Mouse (Mus musculus) myocyte (in vitro differentiated cells): ENCODE measurements around the gene Xirp1. TPM values are rescaled to one million over a fixed set of nuclear protein-coding genes. Genes with fewer than 3 reads are reported as not detected.

Experiments
- H3K27me3 ChIP-seq: one replicate; pipeline ENCODE4 v1.6.1; 2011; ENCODE audit not compliant: control insufficient read depth, insufficient read depth, insufficient read length
- H3K36me3 ChIP-seq: one replicate; pipeline ENCODE4 v1.6.1; 2011; ENCODE audit not compliant: control insufficient read depth, insufficient read depth
- H3K4me2 ChIP-seq: one replicate; pipeline ENCODE4 v1.6.1; 2011; ENCODE audit warnings: low read depth, control low read depth
- H3K4me3 ChIP-seq: one replicate; pipeline ENCODE4 v1.5.1; 2011; ENCODE audit warnings: mild to moderate bottlenecking, control low read depth, moderate library complexity
- H3K79me2 ChIP-seq: one replicate; pipeline ENCODE4 v1.6.1; 2011; ENCODE audit not compliant: control insufficient read depth, insufficient read depth
- H3ac ChIP-seq: one replicate; pipeline ENCODE4 v1.6.1; 2011; ENCODE audit not compliant: control insufficient read depth, insufficient read length
- CEBPB ChIP-seq: IDR thresholded peaks from 2 replicates; pipeline ENCODE4 v1.6.1; 2011; ENCODE audit warnings: mild to moderate bottlenecking, moderate library complexity; ENCODE audit not compliant: poor library complexity, insufficient read depth, severe bottlenecking
- E2F4 ChIP-seq: IDR thresholded peaks from one replicate; pipeline ENCODE4 v1.6.1; 2011; ENCODE audit warnings: mild to moderate bottlenecking, control low read depth, moderate library complexity; ENCODE audit not compliant: insufficient read depth
- MAX ChIP-seq: IDR thresholded peaks from one replicate; pipeline ENCODE4 v1.6.1; 2011; ENCODE audit warnings: low read depth, mild to moderate bottlenecking, control low read depth
- MYOD1 ChIP-seq, 3 experiments: IDR thresholded peaks; one replicate each; pipeline ENCODE4 v1.6.1; 2011; ENCODE audit warnings: control low read depth in 2 of 3, low read depth in 2 of 3, mild to moderate bottlenecking in 2 of 3, moderate library complexity in 1 of 3; ENCODE audit not compliant: insufficient read length in 2 of 3, control insufficient read depth in 1 of 3
- MYOG ChIP-seq, 3 experiments: IDR thresholded peaks; one replicate each; pipeline ENCODE4 v1.6.1; 2011; ENCODE audit warnings: control low read depth in 2 of 3, low read depth in 2 of 3, mild to moderate bottlenecking in 2 of 3; ENCODE audit not compliant: insufficient read length in 2 of 3, control insufficient read depth in 1 of 3, insufficient read depth in 1 of 3
- POLR2A ChIP-seq: IDR thresholded peaks from one replicate; pipeline ENCODE4 v1.6.1; 2011; ENCODE audit warnings: low read depth, mild to moderate bottlenecking, control low read depth, moderate library complexity; ENCODE audit not compliant: insufficient read length
- POLR2AphosphoS2 ChIP-seq: IDR thresholded peaks from one replicate; pipeline ENCODE4 v1.6.1; 2011; ENCODE audit warnings: low read depth, control low read depth; ENCODE audit not compliant: insufficient read length
- REST ChIP-seq: IDR thresholded peaks from one replicate; pipeline ENCODE4 v1.6.1; 2011; ENCODE audit warnings: mild to moderate bottlenecking, control low read depth, moderate library complexity; ENCODE audit not compliant: insufficient read depth, insufficient read length
- SRF ChIP-seq: IDR thresholded peaks from one replicate; pipeline ENCODE4 v1.6.1; 2011; ENCODE audit warnings: low read depth; ENCODE audit not compliant: control insufficient read depth, insufficient read length
- TCF12 ChIP-seq: IDR thresholded peaks from one replicate; pipeline ENCODE4 v1.6.1; 2011; ENCODE audit warnings: mild to moderate bottlenecking, control low read depth; ENCODE audit not compliant: poor library complexity, insufficient read depth, severe bottlenecking
- TCF3 ChIP-seq: IDR thresholded peaks from one replicate; pipeline ENCODE4 v1.6.1; 2011; ENCODE audit warnings: low read depth, control low read depth; ENCODE audit not compliant: insufficient read length
- USF1 ChIP-seq: IDR thresholded peaks from one replicate; pipeline ENCODE4 v1.6.1; 2011; ENCODE audit warnings: low read depth, mild to moderate bottlenecking, control low read depth, moderate library complexity
- polyA plus RNA-seq: library from polyadenylated mRNA; unstranded; fragments of >200 nt; fragmentation: generic; extraction: Trizol; gene quantifications from one replicate; pipeline ENCODE4 v1.2.1, GENCODE M21; 2012; ENCODE audit warnings: missing spikeins

Xirp1 gene
- polyA plus RNA-seq, 1 experiment: 35.6 TPM

- no peaks in the 10 kb centered on the region for H3K27me3 ChIP-seq
- H3K36me3 ChIP-seq: no peaks in the 10 kb centered on the region
- no peak overlapping the region for H3ac ChIP-seq
- H3K4me3 ChIP-seq: no peak overlapping the region
- no peak overlapping the region for H3K4me2 ChIP-seq
- TF ChIP-seq USF1: no peak
- no peak for TF ChIP-seq MAX
- TF ChIP-seq SRF: no peak
- TF ChIP-seq MYOD1 (IDR thresholded peaks at IDR 0.05; ENCODE audit: control insufficient read depth in 1 of 3, insufficient read length in 2 of 3, low read depth in 2 of 3): no peak
- no peak for TF ChIP-seq MYOG (IDR thresholded peaks at IDR 0.05; ENCODE audit: control insufficient read depth in 1 of 3, insufficient read depth in 1 of 3, insufficient read length in 2 of 3, low read depth in 2 of 3)
- TF ChIP-seq CEBPB: no peak
- TF ChIP-seq POLR2AphosphoS2: no peak
- TF ChIP-seq E2F4: no peak
- no peak for TF ChIP-seq POLR2A
- no peak for TF ChIP-seq TCF3
- no peak for TF ChIP-seq TCF12
- no peak for TF ChIP-seq REST
- no peaks in the 10 kb centered on the region for H3K79me2 ChIP-seq
Measured at GRCm38 (mm10) chr9:120030421-120030820, 7.0 kb upstream of the Xirp1 start.

GRCm38 (mm10) chr9:120029880-120030279 is 6.5 kb upstream of the Xirp1 start:
- no peak overlapping the region for H3K4me2 ChIP-seq
- no peak for TF ChIP-seq SRF
- no peak for TF ChIP-seq CEBPB
- TF ChIP-seq USF1: no peak
- TF ChIP-seq MYOD1 (IDR thresholded peaks at IDR 0.05; ENCODE audit: control insufficient read depth in 1 of 3, insufficient read length in 2 of 3, low read depth in 2 of 3): no peak
- no peak for TF ChIP-seq MYOG (IDR thresholded peaks at IDR 0.05; ENCODE audit: control insufficient read depth in 1 of 3, insufficient read depth in 1 of 3, insufficient read length in 2 of 3, low read depth in 2 of 3)
- no peak overlapping the region for H3K4me3 ChIP-seq
- no peak overlapping the region for H3ac ChIP-seq
- H3K79me2 ChIP-seq: no peaks in the 10 kb centered on the region
- H3K27me3 ChIP-seq: no peaks in the 10 kb centered on the region
- H3K36me3 ChIP-seq: no peaks in the 10 kb centered on the region

GRCm38 (mm10) chr9:120027401-120028151 is 4.2 kb upstream of the Xirp1 start:
- Histone ChIP-seq H3K4me3 (no peak overlapping the region), H3K79me2 (peaks cover 6% of the 10 kb centered on the region), H3K4me2 (peak overlapping the region; percentile 86), H3ac (no peak overlapping the region), H3K36me3 (no peaks in the 10 kb centered on the region), H3K27me3 (no peaks in the 10 kb centered on the region)
- TF ChIP-seq MYOG (IDR thresholded peaks at IDR 0.05; ENCODE audit: control insufficient read depth in 1 of 3, insufficient read depth in 1 of 3, insufficient read length in 2 of 3, low read depth in 2 of 3) (peak in 1 of 3 experiments; percentile 22), POLR2AphosphoS2 (no peak), SRF (no peak)

GRCm38 (mm10) chr9:120024625-120025024 is 1.2 kb upstream of the Xirp1 start:
- Histone ChIP-seq H3K27me3 (no peaks in the 10 kb centered on the region), H3K4me2 (peak overlapping the region; percentile 18), H3K79me2 (peaks cover 12% of the 10 kb centered on the region), H3ac (no peak overlapping the region), H3K36me3 (no peaks in the 10 kb centered on the region), H3K4me3 (no peak overlapping the region)
- no peak for TF ChIP-seq USF1
- no peak for TF ChIP-seq TCF12
- peak in 1 of 3 experiments; percentile 70 for TF ChIP-seq MYOD1 (IDR thresholded peaks at IDR 0.05; ENCODE audit: control insufficient read depth in 1 of 3, insufficient read length in 2 of 3, low read depth in 2 of 3)
- peak in 2 of 3 experiments; percentile 6 to 67 for TF ChIP-seq MYOG (IDR thresholded peaks at IDR 0.05; ENCODE audit: control insufficient read depth in 1 of 3, insufficient read depth in 1 of 3, insufficient read length in 2 of 3, low read depth in 2 of 3)
- no peak for TF ChIP-seq CEBPB

GRCm38 (mm10) chr9:120024171-120024570 is 773 bp upstream of the Xirp1 start:
- TF ChIP-seq TCF12: peak; percentile 69
- TF ChIP-seq USF1: no peak
- TF ChIP-seq POLR2A: no peak
- TF ChIP-seq POLR2AphosphoS2: no peak
- TF ChIP-seq SRF: no peak
- no peak for TF ChIP-seq CEBPB
- TF ChIP-seq MAX: no peak
- peak; percentile 53 for TF ChIP-seq TCF3
- TF ChIP-seq REST: no peak
- no peak for TF ChIP-seq E2F4
- peak in 2 of 3 experiments; percentile 70 to 90 for TF ChIP-seq MYOG (IDR thresholded peaks at IDR 0.05; ENCODE audit: control insufficient read depth in 1 of 3, insufficient read depth in 1 of 3, insufficient read length in 2 of 3, low read depth in 2 of 3)
- TF ChIP-seq MYOD1 (IDR thresholded peaks at IDR 0.05; ENCODE audit: control insufficient read depth in 1 of 3, insufficient read length in 2 of 3, low read depth in 2 of 3): peak; percentile 93 to 98 (median 97)
- Histone ChIP-seq H3K4me3 (no peak overlapping the region), H3K36me3 (no peaks in the 10 kb centered on the region), H3K27me3 (no peaks in the 10 kb centered on the region), H3ac (no peak overlapping the region), H3K79me2 (peaks cover 12% of the 10 kb centered on the region), H3K4me2 (peak overlapping the region; percentile 64)
